Comparison of ENCODE assay signal across 8 mouse cellular contexts in genomic region chr13:85288843-85289713, GRCm38 (mm10). TPM values are rescaled to one million over a fixed set of nuclear protein-coding genes. Genes with fewer than 3 reads are reported as not detected.
A peak's percentile ranks its signal among the peaks of the same experiment; 100 is the strongest.
DNase-seq lines count a peak whose midpoint lies in the region; ATAC-seq and TF ChIP-seq lines count a peak whose summit lies in the region.

TSS of gene Rasa1 (minus strand) at chr13:85289130.

- in situ Hi-C loops in CH12.LX (cut with MboI; ENCODE audit: low pct_ligation_motif_present, low pct_unique_long_range_greater_than_20kb, low sequenced_read_pairs), result no loop called here

- no peaks in the 10 kb centered on the region for H3K27me3 ChIP-seq in CH12.LX (replicated peaks)
- no peaks in the 10 kb centered on the region for H3K27me3 ChIP-seq in forebrain, embryonic 11.5 days (ENCODE audit: control insufficient read depth, insufficient read depth, low read length)
- H3K27me3 ChIP-seq in heart, embryonic 16.5 days (ENCODE audit: control insufficient read depth, insufficient read depth, low read length), result no peaks in the 10 kb centered on the region
- H3K27me3 ChIP-seq in liver, embryonic 16.5 days (ENCODE audit: control insufficient read depth, insufficient read depth, low read depth, low read length), result no peaks in the 10 kb centered on the region
- no peaks in the 10 kb centered on the region for H3K27me3 ChIP-seq in neural tube, embryonic 13.5 days
- no peaks in the 10 kb centered on the region for H3K27me3 ChIP-seq in testis, adult 2 months (ENCODE audit: control insufficient read depth, insufficient read depth, low read length)

- 0 out of 4 replicates have a peak, but pooled peaks cover 0 to 2% of the 10 kb centered on the region in 2 experiments for H3K4me1 ChIP-seq in CH12.LX (ENCODE audit: control insufficient read depth in 1 of 2, insufficient read depth in 2 of 2)
- H3K4me1 ChIP-seq in forebrain, embryonic 11.5 days (replicated peaks; ENCODE audit: control insufficient read depth, insufficient read depth, low read length), result no peaks in the 10 kb centered on the region
- H3K4me1 ChIP-seq in heart, embryonic 16.5 days (ENCODE audit: control insufficient read depth, insufficient read depth, low read length), result peaks cover 8% of the 10 kb centered on the region
- H3K4me1 ChIP-seq in liver, embryonic 16.5 days (ENCODE audit: control insufficient read depth, low read depth, low read length), result no peaks in the 10 kb centered on the region; the same call in none of the 2 replicates
- H3K4me1 ChIP-seq in neural tube, embryonic 13.5 days (replicated peaks), result peaks cover 16% of the 10 kb centered on the region
- H3K4me1 ChIP-seq in testis, adult 2 months (ENCODE audit: control insufficient read depth, insufficient read depth, low read length), result no peaks in the 10 kb centered on the region; the same call in none of the 2 replicates

- no peak for TF ChIP-seq CTCF in CH12.LX (conservative IDR thresholded peaks at IDR 0.05 in 1 of 2, IDR thresholded peaks at IDR 0.05 in 1 of 2; ENCODE audit: low read depth in 2 of 2, low read length in 2 of 2)
- no peak for TF ChIP-seq CTCF in testis, adult 2 months (IDR thresholded peaks at IDR 0.05; ENCODE audit: control insufficient read depth, insufficient read depth, insufficient replicate concordance, low read depth, low read length)

- TF ChIP-seq EP300 in CH12.LX (IDR thresholded peaks at IDR 0.05; ENCODE audit: low read length), result no peak

- dilution Hi-C loops in CH12.LX (cut with MboI; ENCODE audit: extremely low pct_ligation_motif_present, extremely low pct_unique_long_range_greater_than_20kb, low sequenced_read_pairs), result no loop called here

- H3K9me3 ChIP-seq in CH12.LX (replicated peaks; ENCODE audit: low read length), result no peaks in the 10 kb centered on the region
- no peaks in the 10 kb centered on the region for H3K9me3 ChIP-seq in forebrain, embryonic 11.5 days (ENCODE audit: control insufficient read depth, low read length)
- H3K9me3 ChIP-seq in heart, embryonic 16.5 days (replicated peaks; ENCODE audit: control insufficient read depth, low read length), result no peaks in the 10 kb centered on the region
- no peaks in the 10 kb centered on the region for H3K9me3 ChIP-seq in liver, embryonic 16.5 days (replicated peaks; ENCODE audit: control insufficient read depth, low read length)
- no peaks in the 10 kb centered on the region for H3K9me3 ChIP-seq in neural tube, embryonic 13.5 days

- peak; percentile 99 for ATAC-seq in forebrain, embryonic 11.5 days (replicated peaks; ENCODE audit: low FRiP score)
- peak; percentile 98 for ATAC-seq in heart, embryonic 16.5 days (replicated peaks; ENCODE audit: extremely low read depth, insufficient read depth, low FRiP score)
- ATAC-seq in liver, embryonic 16.5 days (ENCODE audit: low read depth), result peak; percentile 97
- ATAC-seq in neural tube, embryonic 13.5 days (ENCODE audit: low read depth), result peak; percentile 99

- peak within 1 kb of the TSS; percentile 80 for H3K9ac ChIP-seq in CH12.LX (ENCODE audit: insufficient read depth, low read depth)
- H3K9ac ChIP-seq in forebrain, embryonic 11.5 days (ENCODE audit: low read length), result peak within 1 kb of the TSS; percentile 97
- peak within 1 kb of the TSS; percentile 97 for H3K9ac ChIP-seq in heart, embryonic 16.5 days (ENCODE audit: low read length)
- H3K9ac ChIP-seq in liver, embryonic 16.5 days (ENCODE audit: low read depth, low read length), result peak within 1 kb of the TSS; percentile 93
- peak within 1 kb of the TSS; percentile 98 for H3K9ac ChIP-seq in neural tube, embryonic 13.5 days

- peak; percentile 89 for DNase-seq in CH12.LX (ENCODE audit: extremely low read depth)
- DNase-seq in c-Kit-positive CD71-positive TER-119-negative erythroid progenitor cells, embryonic 14.5 days (ENCODE audit: low read depth), result peak; percentile 88
- DNase-seq in forebrain, embryonic 11.5 days (ENCODE audit: low spot score), result peak; percentile 99
- DNase-seq in kidney, postnatal 4 days, result peak; percentile 95 to 97

- peak within 1 kb of the TSS; percentile 75 for H3K27ac ChIP-seq in CH12.LX (ENCODE audit: insufficient read depth, low read depth)
- H3K27ac ChIP-seq in forebrain, embryonic 11.5 days (ENCODE audit: low read depth, low read length), result peak within 1 kb of the TSS; percentile 98
- H3K27ac ChIP-seq in heart, embryonic 16.5 days (ENCODE audit: low read length), result peak within 1 kb of the TSS; percentile 99
- H3K27ac ChIP-seq in liver, embryonic 16.5 days (ENCODE audit: low read length), result peak within 1 kb of the TSS; percentile 96
- peak within 1 kb of the TSS; percentile 99 for H3K27ac ChIP-seq in neural tube, embryonic 13.5 days (replicated peaks)
- peak within 1 kb of the TSS; percentile 89 for H3K27ac ChIP-seq in testis, adult 2 months (ENCODE audit: control insufficient read depth, insufficient read depth, low read depth, low read length)

- under 1% methylated on average over 82 of the region's 97 CpGs for WGBS in forebrain, embryonic 11.5 days
- under 1% methylated on average over 92 of the region's 97 CpGs for WGBS in heart, embryonic 16.5 days
- under 1% methylated on average over 87 of the region's 97 CpGs for WGBS in liver, embryonic 16.5 days (ENCODE audit: insufficient replicate concordance)
- WGBS in neural tube, embryonic 13.5 days, result under 1% methylated on average over 79 of the region's 97 CpGs

- H3K4me2 ChIP-seq in CH12.LX (ENCODE audit: insufficient read depth, low read depth, poor library complexity, severe bottlenecking), result peak within 1 kb of the TSS; percentile 91
- peak within 1 kb of the TSS; percentile 49 for H3K4me2 ChIP-seq in forebrain, embryonic 11.5 days (ENCODE audit: low read depth, low read length, severe bottlenecking)
- peak within 1 kb of the TSS; percentile 70 for H3K4me2 ChIP-seq in heart, embryonic 16.5 days (ENCODE audit: low read depth, low read length)
- peak within 1 kb of the TSS; percentile 75 for H3K4me2 ChIP-seq in liver, embryonic 16.5 days (ENCODE audit: low read depth, low read length)
- H3K4me2 ChIP-seq in neural tube, embryonic 13.5 days, result peak within 1 kb of the TSS; percentile 85

- peak; percentile 89 for TF ChIP-seq POLR2A in CH12.LX (IDR thresholded peaks at IDR 0.05; ENCODE audit: low read depth, low read length)
- TF ChIP-seq POLR2A in testis, adult 2 months (IDR thresholded peaks at IDR 0.05; ENCODE audit: control insufficient read depth, low read depth, low read length), result peak; percentile 91

- TF ChIP-seq RAD21 in CH12.LX (IDR thresholded peaks at IDR 0.05; ENCODE audit: low read depth, low read length), result no peak

- H3K36me3 ChIP-seq in CH12.LX (replicated peaks in 1 of 2; ENCODE audit: control insufficient read depth in 1 of 2, insufficient read depth in 1 of 2, low read length in 1 of 2), result no peaks in the 10 kb centered on the region
- H3K36me3 ChIP-seq in forebrain, embryonic 11.5 days (ENCODE audit: control insufficient read depth, insufficient read depth, low read length), result no peaks in the 10 kb centered on the region
- no peaks in the 10 kb centered on the region for H3K36me3 ChIP-seq in heart, embryonic 16.5 days (ENCODE audit: control insufficient read depth, insufficient read depth)
- no peaks in the 10 kb centered on the region for H3K36me3 ChIP-seq in liver, embryonic 16.5 days (ENCODE audit: control insufficient read depth, insufficient read depth)
- no peaks in the 10 kb centered on the region for H3K36me3 ChIP-seq in neural tube, embryonic 13.5 days
- H3K36me3 ChIP-seq in testis, adult 2 months (ENCODE audit: control insufficient read depth, insufficient read depth, low read length), result no peaks in the 10 kb centered on the region

- peaks cover 14% of the 10 kb centered on the region for H3K79me2 ChIP-seq in CH12.LX (replicated peaks; ENCODE audit: control insufficient read depth, extremely low read depth, insufficient read depth, poor library complexity, severe bottlenecking)

- H3K4me3 ChIP-seq in CH12.LX (replicated peaks in 1 of 3; ENCODE audit: low read depth in 2 of 3, low read length in 2 of 3, poor library complexity in 1 of 3), result peak within 1 kb of the TSS; percentile 89 to 93 (median 90)
- peak within 1 kb of the TSS; percentile 97 for H3K4me3 ChIP-seq in forebrain, embryonic 11.5 days (ENCODE audit: low read depth, low read length)
- H3K4me3 ChIP-seq in heart, embryonic 16.5 days (ENCODE audit: low read length), result peak within 1 kb of the TSS; percentile 89
- H3K4me3 ChIP-seq in liver, embryonic 16.5 days (ENCODE audit: low read depth, low read length), result peak within 1 kb of the TSS; percentile 82
- H3K4me3 ChIP-seq in neural tube, embryonic 13.5 days, result peak within 1 kb of the TSS; percentile 81
- peak within 1 kb of the TSS; percentile 81 for H3K4me3 ChIP-seq in testis, adult 2 months (ENCODE audit: control insufficient read depth, low read depth, low read length)

TF ChIP-seq in CH12.LX, 34 proteins besides CTCF, POLR2A, EP300 and RAD21 (continues in another document):
- peak; percentile 53; the same call in 1 of the 2 replicates for TF ChIP-seq POLR2AphosphoS2 (IDR thresholded peaks at IDR 0.05; ENCODE audit: low read depth, low read length)
- no peak for TF ChIP-seq USF1 (IDR thresholded peaks at IDR 0.05; ENCODE audit: low read depth, low read length)
- TF ChIP-seq ZMIZ1 (IDR thresholded peaks at IDR 0.05; ENCODE audit: low read depth, low read length), result peak; percentile 75
- peak; percentile 85 for TF ChIP-seq MAZ (IDR thresholded peaks at IDR 0.05; ENCODE audit: low read depth, low read length)
- peak; percentile 66 for TF ChIP-seq UBTF (IDR thresholded peaks at IDR 0.05; ENCODE audit: low read depth, low read length)
- no peak for TF ChIP-seq GABPA (IDR thresholded peaks at IDR 0.05; ENCODE audit: insufficient replicate concordance, low read depth, low read length)
- peak; percentile 82 for TF ChIP-seq NRF1 (IDR thresholded peaks at IDR 0.05; ENCODE audit: low read depth, low read length)
- no peak for TF ChIP-seq ZC3H11A (IDR thresholded peaks at IDR 0.05; ENCODE audit: low read depth, low read length)
- TF ChIP-seq MXI1 (IDR thresholded peaks at IDR 0.05; ENCODE audit: low read depth, low read length), result peak; percentile 28; the same call in 1 of the 2 replicates
- 0 out of 2 replicates have a peak, but pooled peaks have one; percentile 40 for TF ChIP-seq TCF12 (IDR thresholded peaks at IDR 0.05; ENCODE audit: low read depth, low read length)
- peak; percentile 58 for TF ChIP-seq NELFE (IDR thresholded peaks at IDR 0.05; ENCODE audit: low read depth, low read length)
- peak; percentile 90 for TF ChIP-seq BHLHE40 (IDR thresholded peaks at IDR 0.05; ENCODE audit: low read depth, low read length)

RNA-seq across cellular contexts. Expression of gene Rasa1, which starts in this region (rescaled TPM):
- total RNA-seq in CH12.LX (2012; rRNA removed) (12.7 and 14.3 TPM in 2 replicates), CH12.LX (2014; rRNA removed) (32.7 and 34.5 TPM in 2 replicates)
- polyA plus RNA-seq in CH12.LX (2012; ENCODE audit: insufficient read length, low read depth), result 18.1 and 35.1 TPM in 2 replicates
- polyA plus RNA-seq in forebrain, embryonic 11.5 days (2014; fragmentation: Nextera tagmentation; extraction: Ambion mirVana), result 59.2 and 65.4 TPM in 2 replicates
- 29.9 and 33.1 TPM in 2 replicates for polyA plus RNA-seq in heart, embryonic 16.5 days (2015; fragmentation: Nextera tagmentation; extraction: Ambion mirVana)
- 9.4 and 11.4 TPM in 2 replicates for polyA plus RNA-seq in liver, embryonic 16.5 days (2015; fragmentation: Nextera tagmentation; extraction: Ambion mirVana)
- polyA plus RNA-seq in neural tube, embryonic 13.5 days (2015; fragmentation: Nextera tagmentation; extraction: Ambion mirVana), result 58.7 and 67.1 TPM in 2 replicates
- 12.0 and 16.9 TPM in 2 replicates for polyA plus RNA-seq in testis, adult 2 months (2012; rRNA removed)

Comparison
In these comparisons a context has a peak if more than half of its experiments do, and no peak if none do; other contexts are left out.
1. Peak in every context shown above with its lines: DNase-seq, ATAC-seq, H3K4me3 ChIP-seq and H3K27ac ChIP-seq.